In genomic region chr4:54224572-54224971, GRCm38 (mm10) we compare ENCODE assay signal across 27 mouse cellular contexts.
DNase-seq lines count a peak whose midpoint lies in the region; ATAC-seq and TF ChIP-seq lines count a peak whose summit lies in the region.
"Had no signal": no experiment of that assay in that cellular context is flagged by ENCODE, and none has a peak within 500 bp of the region (broad histone marks: within the 10 kb centered on the region; RNA-seq: fewer than 3 reads in every experiment).

No protein-coding gene starts in this region.

- no peak overlapping the region for H3K27ac ChIP-seq in limb, embryonic 14.5 days (replicated peaks; ENCODE audit: low read depth, low read length)
- H3K27ac ChIP-seq in limb, embryonic 10.5 days, result no peak overlapping the region
- no peak overlapping the region for H3K27ac ChIP-seq in neural tube, embryonic 12.5 days
- H3K27ac ChIP-seq in forebrain, embryonic 12.5 days, result no peak overlapping the region
- H3K27ac ChIP-seq: embryonic facial prominence, embryonic 13.5 days; embryonic facial prominence, embryonic 15.5 days; forebrain, embryonic 10.5 days; forebrain, embryonic 13.5 days; forebrain, embryonic 15.5 days had no signal

- no peaks in the 10 kb centered on the region for H3K27me3 ChIP-seq in limb, embryonic 14.5 days (ENCODE audit: control insufficient read depth, insufficient read depth, low read length)
- no peaks in the 10 kb centered on the region for H3K27me3 ChIP-seq in limb, embryonic 10.5 days (ENCODE audit: low read depth, poor library complexity, severe bottlenecking)
- no peaks in the 10 kb centered on the region for H3K27me3 ChIP-seq in neural tube, embryonic 12.5 days (replicated peaks)
- H3K27me3 ChIP-seq in forebrain, embryonic 12.5 days, result no peaks in the 10 kb centered on the region
- H3K27me3 ChIP-seq: CH12.LX; embryonic facial prominence, embryonic 13.5 days; embryonic facial prominence, embryonic 15.5 days; forebrain, embryonic 13.5 days; forebrain, embryonic 15.5 days; Patski had no signal

- H3K9ac ChIP-seq in limb, embryonic 14.5 days (ENCODE audit: low read depth, low read length, severe bottlenecking), result no peak overlapping the region
- no peak overlapping the region for H3K9ac ChIP-seq in neural tube, embryonic 12.5 days
- no peak overlapping the region for H3K9ac ChIP-seq in forebrain, embryonic 12.5 days
- H3K9ac ChIP-seq: embryonic facial prominence, embryonic 13.5 days; embryonic facial prominence, embryonic 15.5 days; forebrain, embryonic 13.5 days; forebrain, embryonic 15.5 days; forebrain, postnatal 0 days had no signal

- 31% methylated on average over 3 of the region's 3 CpGs for WGBS in limb, embryonic 14.5 days
- WGBS in limb, embryonic 10.5 days, result 70% methylated on average over 3 of the region's 3 CpGs
- 27% methylated on average over 3 of the region's 3 CpGs for WGBS in neural tube, embryonic 12.5 days
- WGBS in forebrain, embryonic 12.5 days, result 87% methylated on average over 3 of the region's 3 CpGs

- no peaks in the 10 kb centered on the region for H3K9me3 ChIP-seq in limb, embryonic 14.5 days (ENCODE audit: control insufficient read depth, low read length)
- H3K9me3 ChIP-seq in limb, embryonic 10.5 days (replicated peaks), result no peaks in the 10 kb centered on the region
- H3K9me3 ChIP-seq in neural tube, embryonic 12.5 days, result no peaks in the 10 kb centered on the region
- no peaks in the 10 kb centered on the region for H3K9me3 ChIP-seq in forebrain, embryonic 12.5 days
- H3K9me3 ChIP-seq: embryonic facial prominence, embryonic 13.5 days; embryonic facial prominence, embryonic 15.5 days; forebrain, embryonic 10.5 days; forebrain, embryonic 13.5 days; forebrain, embryonic 15.5 days had no signal

- no peaks in the 10 kb centered on the region for H3K4me1 ChIP-seq in limb, embryonic 14.5 days (ENCODE audit: control insufficient read depth, insufficient read depth, low read length)
- H3K4me1 ChIP-seq in limb, embryonic 10.5 days, result no peaks in the 10 kb centered on the region
- H3K4me1 ChIP-seq in neural tube, embryonic 12.5 days, result no peaks in the 10 kb centered on the region
- no peaks in the 10 kb centered on the region for H3K4me1 ChIP-seq in forebrain, embryonic 12.5 days
- H3K4me1 ChIP-seq: embryonic facial prominence, embryonic 13.5 days; embryonic facial prominence, embryonic 15.5 days; forebrain, embryonic 10.5 days; forebrain, embryonic 13.5 days; forebrain, embryonic 15.5 days had no signal

- no peak overlapping the region for H3K4me3 ChIP-seq in limb, embryonic 14.5 days (replicated peaks; ENCODE audit: low read length)
- no peak overlapping the region for H3K4me3 ChIP-seq in limb, embryonic 10.5 days
- no peak overlapping the region for H3K4me3 ChIP-seq in neural tube, embryonic 12.5 days
- H3K4me3 ChIP-seq in forebrain, embryonic 12.5 days (replicated peaks), result no peak overlapping the region
- H3K4me3 ChIP-seq: embryonic facial prominence, embryonic 13.5 days; embryonic facial prominence, embryonic 15.5 days; erythroblast, embryonic 14.5 days; forebrain, embryonic 10.5 days; forebrain, embryonic 13.5 days; forebrain, embryonic 15.5 days had no signal

- H3K36me3 ChIP-seq in limb, embryonic 14.5 days (ENCODE audit: control insufficient read depth, insufficient read depth, low read length), result no peaks in the 10 kb centered on the region
- no peaks in the 10 kb centered on the region for H3K36me3 ChIP-seq in limb, embryonic 10.5 days
- no peaks in the 10 kb centered on the region for H3K36me3 ChIP-seq in neural tube, embryonic 12.5 days
- H3K36me3 ChIP-seq in forebrain, embryonic 12.5 days (replicated peaks), result no peaks in the 10 kb centered on the region
- H3K36me3 ChIP-seq: embryonic facial prominence, embryonic 13.5 days; embryonic facial prominence, embryonic 15.5 days; forebrain, embryonic 10.5 days; forebrain, embryonic 15.5 days; G1E had no signal

- H3K4me2 ChIP-seq in limb, embryonic 14.5 days (replicated peaks; ENCODE audit: low read depth, low read length, severe bottlenecking), result no peak overlapping the region
- H3K4me2 ChIP-seq in neural tube, embryonic 12.5 days (replicated peaks), result no peak overlapping the region
- H3K4me2 ChIP-seq in forebrain, embryonic 12.5 days, result no peak overlapping the region
- H3K4me2 ChIP-seq: embryonic facial prominence, embryonic 13.5 days; embryonic facial prominence, embryonic 15.5 days; forebrain, embryonic 13.5 days; forebrain, embryonic 15.5 days had no signal

- ATAC-seq in limb, embryonic 14.5 days (ENCODE audit: low FRiP score, low read depth), result no peak
- peak; percentile 78; the same call in 1 of the 2 replicates for ATAC-seq in neural tube, embryonic 12.5 days (ENCODE audit: low FRiP score, low read depth)
- ATAC-seq in forebrain, embryonic 12.5 days (ENCODE audit: low FRiP score), result no peak
- ATAC-seq: activated CD4-positive, CD25-positive, alpha-beta regulatory T cell, adult 4 months; CD4-positive, CD25-positive, alpha-beta regulatory T cell, adult 4 months; forebrain, embryonic 13.5 days; forebrain, embryonic 15.5 days; forebrain, postnatal 0 days; Patski had no signal

- DNase-seq in limb, embryonic 14.5 days (ENCODE audit: low spot score), result peak; percentile 32
- no peak for DNase-seq in limb, embryonic 10.5 days (ENCODE audit: low spot score)
- no peak for DNase-seq in neural tube, embryonic 10.5 days (ENCODE audit: extremely low spot score, low spot score)
- DNase-seq: adrenal gland, adult 8-10 months; adrenal gland, postnatal 14 days; B cell, adult 2 months; cerebellum, adult 11 months; cerebellum, adult 18-20 months; cerebellum, adult 8-10 months; cerebellum, adult 9-11 months; cerebellum, postnatal 14 days; cerebellum, postnatal 36 days; embryo, embryonic 11 days; forebrain, postnatal 0 days had no signal

- TF ChIP-seq POLR2A in limb, embryonic 14.5 days (IDR thresholded peaks at IDR 0.05; ENCODE audit: borderline replicate concordance, extremely low read depth, insufficient read depth, insufficient read length), result no peak
